Mouse (Mus musculus): Measurements from ENCODE around the gene Eddm3b. TPM values are rescaled to one million over a fixed set of nuclear protein-coding genes. Genes with fewer than 3 reads are reported as not detected.
"Not testable (repeated sequence)": the region's sequence is repeated elsewhere in the genome, so short reads cannot be mapped to it uniquely, and the experiment has no call there.

Eddm3b gene
- polyA plus RNA-seq, 1 experiment: not detected

DNA sequence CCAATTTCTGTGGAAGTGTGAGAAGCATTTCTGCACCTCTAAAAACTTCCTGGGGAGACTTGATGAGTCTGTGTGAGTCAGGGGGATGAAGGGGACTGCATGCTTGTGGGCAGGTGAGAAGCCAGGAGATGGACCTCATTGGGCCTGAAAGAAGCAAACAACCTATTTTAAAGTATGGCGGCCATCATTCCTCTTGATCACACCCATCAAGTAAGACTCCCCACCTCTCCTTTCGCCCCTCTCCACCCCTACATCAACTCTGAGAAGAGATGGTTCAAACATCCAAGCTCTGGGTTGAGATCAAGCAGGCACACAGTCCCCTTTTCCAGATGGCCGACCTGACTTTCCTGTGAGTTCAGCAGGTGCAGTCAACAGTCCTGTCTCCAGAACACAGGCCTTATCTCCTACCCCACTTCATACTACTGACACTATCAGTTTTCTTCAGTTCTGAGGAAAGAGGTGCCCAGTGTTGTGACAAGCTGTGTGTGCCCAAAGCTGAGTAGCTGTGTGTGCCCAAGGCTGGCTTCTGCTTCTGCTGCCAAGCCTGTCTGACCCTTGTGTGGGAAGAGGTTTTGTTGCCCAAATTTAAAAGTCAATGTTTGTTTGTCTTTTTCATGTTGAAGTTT, 36.1 kb downstream of the Eddm3b start:
- Histone ChIP-seq H3K27ac (ENCODE audit: insufficient read depth, low read length) (no peak overlapping the region), H3K36me3 (ENCODE audit: control insufficient read depth, insufficient read depth, low read length, poor library complexity, severe bottlenecking) (no peaks in the 10 kb centered on the region), H3K4me1 (ENCODE audit: control insufficient read depth, insufficient read depth, low read length) (peaks cover 3% of the 10 kb centered on the region), H3K27me3 (ENCODE audit: control insufficient read depth, insufficient read depth, low read length, poor library complexity, severe bottlenecking) (no peaks in the 10 kb centered on the region), H3K9ac (ENCODE audit: low read depth, poor library complexity, severe bottlenecking) (no peak overlapping the region), H3K4me3 (ENCODE audit: low read depth, low read length) (no peak overlapping the region), H3K9me3 (replicated peaks; ENCODE audit: control insufficient read depth, insufficient read depth, low read length, poor library complexity, severe bottlenecking) (no peaks in the 10 kb centered on the region)
- TF ChIP-seq CTCF (IDR thresholded peaks at IDR 0.05; ENCODE audit: low read depth, low read length) (no peak), EP300 (IDR thresholded peaks at IDR 0.05; ENCODE audit: insufficient read depth, low read depth, low read length) (no peak), POLR2A (IDR thresholded peaks at IDR 0.05; ENCODE audit: insufficient read depth, low read length) (no peak)

DNA sequence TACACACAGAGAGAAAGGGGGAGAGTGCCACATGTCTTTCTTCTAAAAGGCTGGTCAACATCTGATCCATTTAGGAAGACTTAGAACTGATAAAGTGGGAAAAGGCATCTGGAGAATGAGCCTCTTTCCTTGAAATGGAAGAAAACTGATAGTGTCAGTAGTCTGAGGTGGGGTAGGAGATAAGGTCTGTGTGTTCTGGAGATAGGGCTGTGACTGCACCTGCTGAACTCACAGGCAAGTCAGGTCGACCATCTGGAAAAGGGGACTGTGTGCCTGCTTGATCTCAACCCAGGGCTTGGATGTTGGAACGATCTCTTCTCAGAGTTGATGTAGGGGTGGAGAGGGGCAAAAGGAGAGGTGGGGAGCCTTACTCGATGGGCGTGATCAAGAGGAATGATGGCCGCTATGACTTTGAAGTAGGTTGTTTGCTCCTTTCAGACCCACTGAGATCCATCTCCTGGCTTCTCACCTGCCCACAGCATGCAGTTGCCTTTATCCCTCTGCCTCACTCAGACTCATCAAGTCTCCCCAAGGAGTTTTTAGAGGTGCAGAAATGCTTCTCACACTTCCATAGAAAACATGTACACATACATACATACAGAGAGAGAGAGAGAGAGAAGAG, 38.1 kb downstream of the Eddm3b start:
- no peaks in the 10 kb centered on the region for H3K36me3 ChIP-seq (ENCODE audit: control insufficient read depth, insufficient read depth, low read length, poor library complexity, severe bottlenecking)
- no peak overlapping the region for H3K9ac ChIP-seq (ENCODE audit: low read depth, poor library complexity, severe bottlenecking)
- no peak overlapping the region for H3K27ac ChIP-seq (ENCODE audit: insufficient read depth, low read length)
- H3K4me1 ChIP-seq (ENCODE audit: control insufficient read depth, insufficient read depth, low read length): no peaks in the 10 kb centered on the region
- no peaks in the 10 kb centered on the region for H3K9me3 ChIP-seq (replicated peaks; ENCODE audit: control insufficient read depth, insufficient read depth, low read length, poor library complexity, severe bottlenecking)
- no peak overlapping the region for H3K4me3 ChIP-seq (ENCODE audit: low read depth, low read length)
- TF ChIP-seq POLR2A (IDR thresholded peaks at IDR 0.05; ENCODE audit: insufficient read depth, low read length): no peak
- no peak for TF ChIP-seq EP300 (IDR thresholded peaks at IDR 0.05; ENCODE audit: insufficient read depth, low read depth, low read length)
- no peak for TF ChIP-seq CTCF (IDR thresholded peaks at IDR 0.05; ENCODE audit: low read depth, low read length)
- H3K27me3 ChIP-seq (ENCODE audit: control insufficient read depth, insufficient read depth, low read length, poor library complexity, severe bottlenecking): no peaks in the 10 kb centered on the region

DNA sequence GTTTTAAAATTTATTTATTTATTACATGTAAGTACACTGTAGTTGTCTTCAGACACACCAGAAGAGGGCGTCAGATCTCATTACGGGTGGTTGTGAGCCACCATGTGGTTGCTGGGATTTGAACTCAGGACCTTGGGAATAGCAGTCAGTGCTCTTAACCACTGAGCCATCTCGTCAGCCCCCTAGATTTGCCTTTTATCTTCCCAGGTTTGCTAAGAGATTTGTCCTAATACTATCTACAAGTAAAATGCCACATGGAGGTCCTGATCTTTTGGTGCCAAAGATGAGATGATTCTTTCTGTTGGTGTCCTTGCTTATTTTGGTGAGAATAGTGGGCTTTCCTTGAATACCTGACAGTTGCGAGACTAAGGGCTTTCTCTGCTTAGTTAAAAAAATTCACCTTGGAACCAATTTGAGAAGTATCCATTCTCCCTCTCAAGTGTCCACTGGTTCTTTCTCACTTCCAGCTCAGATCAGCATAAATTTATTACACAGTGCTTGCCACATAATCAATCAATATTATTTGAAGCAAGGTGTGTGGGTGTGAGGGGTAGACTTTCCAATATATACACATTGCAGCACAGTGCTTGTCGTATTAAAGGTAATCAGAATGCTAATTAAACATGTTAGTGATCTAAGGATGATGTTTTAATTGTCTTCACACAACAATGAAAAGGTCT, 42.0 kb downstream of the Eddm3b start:
- no peak for TF ChIP-seq POLR2A (IDR thresholded peaks at IDR 0.05; ENCODE audit: insufficient read depth, low read length)
- TF ChIP-seq CTCF (IDR thresholded peaks at IDR 0.05; ENCODE audit: low read depth, low read length): no peak
- TF ChIP-seq EP300 (IDR thresholded peaks at IDR 0.05; ENCODE audit: insufficient read depth, low read depth, low read length): no peak

DNA sequence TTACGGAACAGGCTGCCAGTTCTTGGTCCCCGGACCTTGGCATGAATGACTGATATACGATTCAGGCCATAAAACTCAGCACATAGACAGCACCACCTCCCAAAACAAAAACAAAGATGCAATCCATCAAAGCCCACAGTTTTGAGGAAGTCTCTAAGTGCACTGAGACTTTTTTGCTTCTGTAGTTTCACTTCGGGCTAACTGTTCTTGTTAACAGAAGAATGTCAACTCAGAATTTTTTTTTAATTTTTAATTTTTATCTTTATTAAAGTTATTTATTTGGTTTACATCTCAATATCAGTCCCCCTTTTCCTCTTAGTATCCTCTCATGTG, 42.5 kb downstream of the Eddm3b start:
- H3K9me3 ChIP-seq (replicated peaks; ENCODE audit: control insufficient read depth, insufficient read depth, low read length, poor library complexity, severe bottlenecking): no peaks in the 10 kb centered on the region
- H3K27me3 ChIP-seq (ENCODE audit: control insufficient read depth, insufficient read depth, low read length, poor library complexity, severe bottlenecking): no peaks in the 10 kb centered on the region
- H3K36me3 ChIP-seq (ENCODE audit: control insufficient read depth, insufficient read depth, low read length, poor library complexity, severe bottlenecking): no peaks in the 10 kb centered on the region
- TF ChIP-seq POLR2A (IDR thresholded peaks at IDR 0.05; ENCODE audit: insufficient read depth, low read length): no peak
- no peak for TF ChIP-seq CTCF (IDR thresholded peaks at IDR 0.05; ENCODE audit: low read depth, low read length)
- TF ChIP-seq EP300 (IDR thresholded peaks at IDR 0.05; ENCODE audit: insufficient read depth, low read depth, low read length): no peak
- no peak overlapping the region for H3K27ac ChIP-seq (ENCODE audit: insufficient read depth, low read length)
- no peak overlapping the region for H3K4me3 ChIP-seq (ENCODE audit: low read depth, low read length)
- no peak overlapping the region for H3K9ac ChIP-seq (ENCODE audit: low read depth, poor library complexity, severe bottlenecking)
- no peaks in the 10 kb centered on the region for H3K4me1 ChIP-seq (ENCODE audit: control insufficient read depth, insufficient read depth, low read length)

More for the DNA sequence above, 42.0 kb downstream of the Eddm3b start:
- Histone ChIP-seq H3K9ac (ENCODE audit: low read depth, poor library complexity, severe bottlenecking) (no peak overlapping the region), H3K27me3 (ENCODE audit: control insufficient read depth, insufficient read depth, low read length, poor library complexity, severe bottlenecking) (no peaks in the 10 kb centered on the region), H3K4me3 (ENCODE audit: low read depth, low read length) (no peak overlapping the region), H3K36me3 (ENCODE audit: control insufficient read depth, insufficient read depth, low read length, poor library complexity, severe bottlenecking) (no peaks in the 10 kb centered on the region), H3K27ac (ENCODE audit: insufficient read depth, low read length) (no peak overlapping the region), H3K9me3 (replicated peaks; ENCODE audit: control insufficient read depth, insufficient read depth, low read length, poor library complexity, severe bottlenecking) (no peaks in the 10 kb centered on the region), H3K4me1 (ENCODE audit: control insufficient read depth, insufficient read depth, low read length) (no peaks in the 10 kb centered on the region)

DNA sequence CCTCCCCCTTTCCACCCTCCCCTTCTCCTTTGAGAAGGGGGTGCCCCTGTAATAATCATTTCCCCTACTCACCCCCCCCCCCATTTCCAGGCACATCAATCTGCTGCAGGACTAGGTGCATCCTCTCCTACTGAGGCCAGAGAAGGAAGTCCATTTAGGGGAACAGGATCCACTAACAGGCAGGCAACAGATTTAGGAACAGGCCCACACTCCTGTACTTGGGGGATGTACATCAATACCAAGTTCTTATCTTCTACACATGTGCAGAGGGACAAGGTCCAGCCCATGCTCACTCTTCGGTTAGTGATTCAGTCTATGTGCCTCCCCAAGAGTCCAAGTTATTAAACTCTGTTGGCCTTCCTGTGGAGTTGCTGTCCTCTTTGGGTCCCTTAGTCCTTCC, 42.8 kb downstream of the Eddm3b start:
- Histone ChIP-seq H3K9ac (ENCODE audit: low read depth, poor library complexity, severe bottlenecking) (no peak overlapping the region), H3K36me3 (ENCODE audit: control insufficient read depth, insufficient read depth, low read length, poor library complexity, severe bottlenecking) (no peaks in the 10 kb centered on the region), H3K27ac (ENCODE audit: insufficient read depth, low read length) (no peak overlapping the region), H3K9me3 (replicated peaks; ENCODE audit: control insufficient read depth, insufficient read depth, low read length, poor library complexity, severe bottlenecking) (no peaks in the 10 kb centered on the region), H3K4me3 (ENCODE audit: low read depth, low read length) (no peak overlapping the region), H3K4me1 (ENCODE audit: control insufficient read depth, insufficient read depth, low read length) (no peaks in the 10 kb centered on the region), H3K27me3 (ENCODE audit: control insufficient read depth, insufficient read depth, low read length, poor library complexity, severe bottlenecking) (no peaks in the 10 kb centered on the region)
- TF ChIP-seq EP300 (IDR thresholded peaks at IDR 0.05; ENCODE audit: insufficient read depth, low read depth, low read length) (no peak), CTCF (IDR thresholded peaks at IDR 0.05; ENCODE audit: low read depth, low read length) (no peak), POLR2A (IDR thresholded peaks at IDR 0.05; ENCODE audit: insufficient read depth, low read length) (no peak)

DNA sequence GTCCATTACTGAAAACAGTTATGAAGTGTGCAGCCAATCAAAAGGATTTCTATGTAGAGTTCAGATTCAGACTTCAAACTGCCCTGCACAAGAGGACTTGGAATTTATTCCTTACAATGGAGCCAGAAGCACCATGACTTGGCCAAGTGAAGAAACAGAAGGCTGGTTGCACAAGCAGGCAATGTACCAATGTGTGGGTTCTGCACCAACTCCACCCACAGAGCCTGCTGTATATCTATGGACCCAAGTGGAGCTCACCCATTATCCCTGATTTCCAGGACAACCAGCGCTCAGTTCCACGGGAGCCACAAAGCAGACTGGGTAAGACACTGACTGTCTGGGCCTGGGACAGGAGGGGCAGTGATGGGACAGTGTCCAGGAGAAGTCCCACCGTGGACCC, 47.8 kb downstream of the Eddm3b start, which contains the start of gene Rnase2b:
Gene Rnase2b, plus strand, starts transcription at position 285 of the 400 bp plus-strand sequence.
- not testable (repeated sequence) for H3K9ac ChIP-seq (ENCODE audit: low read depth, poor library complexity, severe bottlenecking); H3K4me1 ChIP-seq (ENCODE audit: control insufficient read depth, insufficient read depth, low read length); H3K4me3 ChIP-seq (ENCODE audit: low read depth, low read length); H3K27me3 ChIP-seq (ENCODE audit: control insufficient read depth, insufficient read depth, low read length, poor library complexity, severe bottlenecking); H3K9me3 ChIP-seq (replicated peaks; ENCODE audit: control insufficient read depth, insufficient read depth, low read length, poor library complexity, severe bottlenecking); H3K36me3 ChIP-seq (ENCODE audit: control insufficient read depth, insufficient read depth, low read length, poor library complexity, severe bottlenecking); H3K27ac ChIP-seq (ENCODE audit: insufficient read depth, low read length)

DNA sequence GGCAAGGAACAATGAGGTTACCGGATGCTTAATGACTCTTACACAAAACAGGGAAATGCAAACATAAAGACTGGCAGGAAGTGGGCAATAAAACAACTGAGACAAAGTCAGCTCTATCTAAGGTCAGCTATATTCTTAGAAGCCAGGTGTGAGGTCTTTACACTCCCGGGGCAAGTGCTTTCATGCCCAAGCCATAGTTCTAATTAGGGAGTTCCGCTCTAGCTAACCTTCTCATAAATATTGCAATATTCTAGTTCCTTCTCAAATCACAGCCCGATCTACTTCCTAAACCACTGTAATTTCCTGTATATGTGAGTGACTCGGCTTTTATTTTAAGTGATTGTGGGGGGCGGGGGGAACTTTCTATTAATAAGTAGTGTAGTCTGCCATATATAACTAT, 49.1 kb downstream of the Eddm3b start:
- not testable (repeated sequence) for H3K4me3 ChIP-seq (ENCODE audit: low read depth, low read length); H3K9ac ChIP-seq (ENCODE audit: low read depth, poor library complexity, severe bottlenecking); H3K36me3 ChIP-seq (ENCODE audit: control insufficient read depth, insufficient read depth, low read length, poor library complexity, severe bottlenecking); H3K27me3 ChIP-seq (ENCODE audit: control insufficient read depth, insufficient read depth, low read length, poor library complexity, severe bottlenecking); H3K27ac ChIP-seq (ENCODE audit: insufficient read depth, low read length); H3K4me1 ChIP-seq (ENCODE audit: control insufficient read depth, insufficient read depth, low read length); H3K9me3 ChIP-seq (replicated peaks; ENCODE audit: control insufficient read depth, insufficient read depth, low read length, poor library complexity, severe bottlenecking)
